Mouse (Mus musculus): ENCODE results near the gene H2afy. TPM values are rescaled to one million over a fixed set of nuclear protein-coding genes. Genes with fewer than 3 reads are reported as not detected.
A peak's percentile ranks its signal among the peaks of the same experiment; 100 is the strongest.

H2afy gene
- polyA plus RNA-seq, 1 experiment from 2014 or later: 311 TPM

DNA sequence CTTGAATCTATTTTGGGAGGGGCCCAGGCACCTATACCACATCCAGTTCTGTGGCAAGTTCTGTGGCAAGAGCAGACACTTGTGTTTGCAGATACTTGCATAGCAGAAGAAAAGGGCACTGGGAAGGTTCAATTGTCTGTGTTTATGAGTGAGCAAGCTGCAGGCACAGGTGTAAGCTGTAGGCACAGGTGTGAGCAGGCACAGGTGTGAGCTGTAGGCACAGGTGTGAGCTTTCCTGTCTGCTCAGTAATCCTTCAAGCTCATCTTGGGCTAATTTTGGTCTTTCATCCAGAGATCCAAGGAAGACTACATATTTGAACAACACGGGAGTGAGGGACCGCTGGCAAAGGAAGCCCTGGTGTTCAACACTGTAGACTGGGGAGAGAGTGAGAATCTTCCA lies 56.5 kb downstream of the H2afy start:
- H3K4me3 ChIP-seq (replicated peaks): no peak overlapping the region
- H3K4me1 ChIP-seq: no peaks in the 10 kb centered on the region
- no peaks in the 10 kb centered on the region for H3K9me3 ChIP-seq
- no peak overlapping the region for H3K27ac ChIP-seq
- H3K27me3 ChIP-seq (replicated peaks): no peaks in the 10 kb centered on the region
- ATAC-seq (ENCODE audit: insufficient read depth, low FRiP score, low read depth): no peak
- WGBS: 84% methylated on average over 2 of the region's 2 CpGs
- peaks cover 46% of the 10 kb centered on the region for H3K36me3 ChIP-seq
- H3K4me2 ChIP-seq: no peak overlapping the region
- no peak overlapping the region for H3K9ac ChIP-seq

GRCm38 (mm10) chr13:56078724-56079262 lies 57.4 kb downstream of the H2afy start:
- H3K27me3 ChIP-seq (replicated peaks): no peaks in the 10 kb centered on the region
- H3K27ac ChIP-seq: no peak overlapping the region
- ATAC-seq (ENCODE audit: insufficient read depth, low FRiP score, low read depth): no peak
- H3K4me2 ChIP-seq: no peak overlapping the region
- WGBS: 48% methylated on average over 17 of the region's 17 CpGs
- no peaks in the 10 kb centered on the region for H3K9me3 ChIP-seq
- no peak overlapping the region for H3K9ac ChIP-seq
- no peak overlapping the region for H3K4me3 ChIP-seq (replicated peaks)
- no peaks in the 10 kb centered on the region for H3K4me1 ChIP-seq
- H3K36me3 ChIP-seq: peaks cover 46% of the 10 kb centered on the region

GRCm38 (mm10) chr13:56075930-56076329 lies 60.2 kb downstream of the H2afy start:
- no peak overlapping the region for H3K4me2 ChIP-seq
- H3K9me3 ChIP-seq: no peaks in the 10 kb centered on the region
- H3K36me3 ChIP-seq: peaks cover 42% of the 10 kb centered on the region
- ATAC-seq (ENCODE audit: insufficient read depth, low FRiP score, low read depth): no peak
- H3K27ac ChIP-seq: no peak overlapping the region
- no peak overlapping the region for H3K4me3 ChIP-seq (replicated peaks)
- peaks cover 7% of the 10 kb centered on the region; the same call in 1 of the 2 replicates for H3K4me1 ChIP-seq
- H3K27me3 ChIP-seq (replicated peaks): no peaks in the 10 kb centered on the region
- H3K9ac ChIP-seq: no peak overlapping the region
- WGBS: 89% methylated on average over 8 of the region's 8 CpGs

- no peak for ATAC-seq (ENCODE audit: insufficient read depth, low FRiP score, low read depth)
- no peak overlapping the region for H3K9ac ChIP-seq
- H3K27me3 ChIP-seq (replicated peaks): no peaks in the 10 kb centered on the region
- H3K4me3 ChIP-seq (replicated peaks): no peak overlapping the region
- 74% methylated on average over 5 of the region's 5 CpGs for WGBS
- no peak overlapping the region for H3K4me2 ChIP-seq
- H3K27ac ChIP-seq: no peak overlapping the region
- peaks cover 36% of the 10 kb centered on the region for H3K36me3 ChIP-seq
- peaks cover 16% of the 10 kb centered on the region for H3K4me1 ChIP-seq
- H3K9me3 ChIP-seq: no peaks in the 10 kb centered on the region
Observed at GRCm38 (mm10) chr13:56073186-56073585, 63.0 kb downstream of the H2afy start.

- no peak for ATAC-seq (ENCODE audit: insufficient read depth, low FRiP score, low read depth)
- H3K27ac ChIP-seq: no peak overlapping the region
- no peak overlapping the region for H3K9ac ChIP-seq
- peaks cover 29% of the 10 kb centered on the region for H3K36me3 ChIP-seq
- WGBS: 36% methylated on average over 4 of the region's 4 CpGs
- no peak overlapping the region for H3K4me3 ChIP-seq (replicated peaks)
- peaks cover 16% of the 10 kb centered on the region for H3K4me1 ChIP-seq
- no peaks in the 10 kb centered on the region for H3K9me3 ChIP-seq
- H3K27me3 ChIP-seq (replicated peaks): no peaks in the 10 kb centered on the region
- no peak overlapping the region for H3K4me2 ChIP-seq
Observed at GRCm38 (mm10) chr13:56072268-56072607, 63.9 kb downstream of the H2afy start.

DNA sequence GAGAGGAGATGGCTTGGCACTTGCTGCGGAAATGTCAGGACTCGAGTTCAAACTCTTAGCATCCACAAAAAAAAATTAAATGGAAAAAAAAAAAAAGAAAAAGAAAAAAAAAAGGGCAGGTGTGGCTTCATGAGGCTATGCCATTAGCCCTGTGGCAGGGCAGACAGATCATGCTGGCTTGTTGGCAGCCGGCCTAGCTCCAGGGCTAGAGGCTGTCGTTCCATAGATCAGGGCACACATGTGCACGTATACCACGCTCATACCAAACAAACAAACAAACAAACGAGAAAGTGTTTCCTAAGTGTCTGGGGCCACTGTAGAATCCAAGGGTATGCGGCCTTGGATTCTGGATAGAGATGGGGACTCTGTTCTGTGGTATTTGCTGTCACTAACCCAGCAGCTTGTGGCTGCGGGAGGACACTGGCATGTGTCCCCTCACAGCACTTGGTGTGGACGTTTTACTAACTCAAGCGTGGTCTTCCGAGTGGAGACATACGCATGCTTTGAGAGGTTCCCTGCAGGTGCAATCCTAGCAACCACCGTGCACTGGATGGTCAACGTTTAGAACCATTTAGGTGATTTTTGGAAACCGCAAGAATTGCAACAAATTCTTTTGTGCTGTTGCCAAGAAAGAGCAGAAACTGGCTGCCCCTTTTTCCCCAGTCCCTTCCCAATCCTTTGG lies 64.4 kb downstream of the H2afy start:
- H3K36me3 ChIP-seq: peaks cover 24% of the 10 kb centered on the region
- 65% methylated on average over 16 of the region's 16 CpGs for WGBS
- H3K9me3 ChIP-seq: no peaks in the 10 kb centered on the region
- no peak overlapping the region for H3K9ac ChIP-seq
- peaks cover 16% of the 10 kb centered on the region for H3K4me1 ChIP-seq
- ATAC-seq (ENCODE audit: insufficient read depth, low FRiP score, low read depth): no peak
- H3K4me3 ChIP-seq (replicated peaks): no peak overlapping the region
- H3K4me2 ChIP-seq: no peak overlapping the region
- no peaks in the 10 kb centered on the region for H3K27me3 ChIP-seq (replicated peaks)
- peak overlapping the region; percentile 13; the same call in 1 of the 2 replicates for H3K27ac ChIP-seq

DNA sequence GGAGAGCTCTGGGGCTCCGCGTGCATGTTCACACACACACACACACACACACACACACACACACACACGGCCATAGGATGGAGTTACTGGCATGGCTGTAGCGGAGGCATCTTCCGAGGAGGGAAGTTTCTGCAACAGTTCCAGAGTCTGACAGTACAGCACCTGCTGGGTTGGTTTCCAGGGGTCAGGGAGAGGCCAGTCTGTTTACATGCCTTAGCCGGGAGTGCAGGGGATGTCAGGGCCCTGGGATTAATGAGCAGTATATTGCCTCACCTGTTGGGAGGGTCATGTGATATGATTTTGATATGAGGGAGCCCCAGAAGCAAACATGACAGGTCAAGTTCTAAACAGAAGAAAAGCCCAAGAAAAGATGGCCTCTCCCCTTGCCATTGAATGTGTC lies 66.5 kb downstream of the H2afy start:
- H3K4me2 ChIP-seq: no peak overlapping the region
- peak overlapping the region; percentile 51 for H3K27ac ChIP-seq
- H3K4me1 ChIP-seq: peaks cover 16% of the 10 kb centered on the region
- ATAC-seq (ENCODE audit: insufficient read depth, low FRiP score, low read depth): peak; percentile 82
- peaks cover 10% of the 10 kb centered on the region for H3K36me3 ChIP-seq
- H3K9ac ChIP-seq: no peak overlapping the region
- H3K9me3 ChIP-seq: no peaks in the 10 kb centered on the region
- H3K4me3 ChIP-seq (replicated peaks): no peak overlapping the region
- 43% methylated on average over 6 of the region's 6 CpGs for WGBS
- no peaks in the 10 kb centered on the region for H3K27me3 ChIP-seq (replicated peaks)

DNA sequence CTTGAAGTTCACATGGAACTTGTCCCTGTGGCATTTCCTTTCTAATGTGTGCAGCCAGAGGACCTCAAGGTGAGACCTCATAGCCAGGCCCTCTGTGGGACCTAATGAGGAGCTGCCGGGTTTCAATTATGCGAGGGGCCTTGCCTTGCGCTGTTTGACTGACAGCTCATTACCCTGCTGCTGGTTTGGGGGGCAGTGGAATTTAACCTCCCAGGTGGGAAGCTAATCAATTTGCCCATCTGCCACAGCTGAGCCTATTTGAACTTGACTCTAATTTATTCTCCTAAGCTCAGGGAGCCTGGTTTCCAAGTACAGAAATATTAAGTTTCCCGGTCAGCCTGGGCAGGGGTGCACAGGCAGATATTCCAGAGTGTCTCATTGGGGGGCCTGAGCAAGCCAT lies 67.6 kb downstream of the H2afy start:
- 47% methylated on average over 4 of the region's 4 CpGs for WGBS
- H3K4me1 ChIP-seq: peaks cover 20% of the 10 kb centered on the region

GRCm38 (mm10) chr13:56066904-56067303 lies 69.3 kb downstream of the H2afy start:
- Histone ChIP-seq H3K9me3 (no peaks in the 10 kb centered on the region), H3K27me3 (replicated peaks) (no peaks in the 10 kb centered on the region), H3K36me3 (peaks cover 10% of the 10 kb centered on the region; the same call in 1 of the 2 replicates), H3K27ac (no peak overlapping the region), H3K9ac (no peak overlapping the region), H3K4me2 (no peak overlapping the region), H3K4me1 (peaks cover 28% of the 10 kb centered on the region), H3K4me3 (replicated peaks) (no peak overlapping the region)
- no peak for ATAC-seq (ENCODE audit: insufficient read depth, low FRiP score, low read depth)
- 83% methylated on average over 2 of the region's 2 CpGs for WGBS

More for the DNA sequence above, 67.6 kb downstream of the H2afy start:
- Histone ChIP-seq H3K4me3 (replicated peaks) (no peak overlapping the region), H3K4me2 (no peak overlapping the region), H3K9ac (no peak overlapping the region), H3K9me3 (no peaks in the 10 kb centered on the region), H3K36me3 (peaks cover 10% of the 10 kb centered on the region), H3K27me3 (replicated peaks) (no peaks in the 10 kb centered on the region), H3K27ac (no peak overlapping the region)
- ATAC-seq (ENCODE audit: insufficient read depth, low FRiP score, low read depth): no peak

DNA sequence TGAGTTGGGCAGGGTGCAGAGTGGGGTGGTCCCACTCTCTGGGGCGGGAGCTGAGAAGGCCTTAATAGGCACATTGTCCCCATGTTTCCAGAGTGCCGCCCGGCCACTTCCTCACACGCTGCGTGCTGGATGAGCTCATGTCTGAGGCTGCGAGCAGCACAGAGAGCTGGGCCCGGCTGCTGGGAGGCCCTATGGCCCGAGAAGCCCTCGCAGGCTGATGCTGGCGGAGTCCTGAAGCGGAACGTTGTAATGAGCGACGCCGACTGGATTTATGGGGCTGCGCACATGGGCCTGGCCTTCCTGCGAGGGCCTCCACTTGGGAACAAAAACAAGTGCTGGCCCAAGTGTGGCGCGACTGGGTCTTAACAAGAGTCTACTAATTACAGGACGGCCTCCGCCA lies 70.0 kb downstream of the H2afy start:
- Histone ChIP-seq H3K27me3 (replicated peaks) (no peaks in the 10 kb centered on the region), H3K36me3 (peaks cover 4% of the 10 kb centered on the region; the same call in 1 of the 2 replicates), H3K9ac (no peak overlapping the region), H3K9me3 (no peaks in the 10 kb centered on the region), H3K27ac (no peak overlapping the region), H3K4me2 (no peak overlapping the region), H3K4me3 (replicated peaks) (no peak overlapping the region), H3K4me1 (peaks cover 22% of the 10 kb centered on the region)
- WGBS: 77% methylated on average over 21 of the region's 21 CpGs
- ATAC-seq (ENCODE audit: insufficient read depth, low FRiP score, low read depth): no peak

- H3K4me1 ChIP-seq: peaks cover 6% of the 10 kb centered on the region; the same call in 1 of the 2 replicates
- no peaks in the 10 kb centered on the region for H3K9me3 ChIP-seq
- no peak overlapping the region for H3K4me3 ChIP-seq (replicated peaks)
- H3K4me2 ChIP-seq: no peak overlapping the region
- H3K27ac ChIP-seq: no peak overlapping the region
- 86% methylated on average over 8 of the region's 8 CpGs for WGBS
- H3K36me3 ChIP-seq: no peaks in the 10 kb centered on the region
- no peaks in the 10 kb centered on the region for H3K27me3 ChIP-seq (replicated peaks)
- H3K9ac ChIP-seq: no peak overlapping the region
- ATAC-seq (ENCODE audit: insufficient read depth, low FRiP score, low read depth): no peak
Observed at GRCm38 (mm10) chr13:56057761-56058160, 78.4 kb downstream of the H2afy start.

DNA sequence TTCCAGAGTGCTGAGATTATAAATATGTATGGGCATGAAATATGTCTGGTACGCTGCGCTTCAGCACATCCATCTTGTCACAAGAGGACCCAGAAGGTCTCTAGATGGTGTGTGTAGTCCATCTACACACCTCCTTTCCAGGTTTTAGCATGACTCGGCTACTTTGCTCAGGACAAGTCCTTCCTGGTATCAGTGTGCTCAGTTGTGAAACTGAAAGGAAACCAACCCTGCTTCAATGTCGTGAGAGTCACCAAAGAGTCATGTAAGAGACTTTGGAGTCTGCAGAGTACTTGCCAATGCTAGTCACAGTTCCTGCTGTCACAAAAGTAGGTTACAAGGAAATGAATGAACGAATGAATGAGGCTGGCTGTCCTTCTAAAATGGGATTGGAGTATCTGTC lies 80.4 kb downstream of the H2afy start:
- Histone ChIP-seq H3K27ac (no peak overlapping the region), H3K4me2 (no peak overlapping the region), H3K9ac (no peak overlapping the region), H3K36me3 (no peaks in the 10 kb centered on the region), H3K4me3 (replicated peaks) (no peak overlapping the region), H3K4me1 (peaks cover 13% of the 10 kb centered on the region; the same call in 1 of the 2 replicates), H3K27me3 (replicated peaks) (no peaks in the 10 kb centered on the region), H3K9me3 (no peaks in the 10 kb centered on the region)
- ATAC-seq (ENCODE audit: insufficient read depth, low FRiP score, low read depth): no peak
- WGBS: 80% methylated on average over 5 of the region's 5 CpGs

Measured in stomach, embryonic 15.5 days (tissue).